Mouse (Mus musculus) heart, postnatal 0 days (tissue): Measurements from ENCODE around the gene Mafk. TPM values are rescaled to one million over a fixed set of nuclear protein-coding genes. Genes with fewer than 3 reads are reported as not detected.
A peak's percentile ranks its signal among the peaks of the same experiment; 100 is the strongest.

Experiments
- ATAC-seq: fragments of 200-750 bp; cut with Nextera tagmentation; 2 replicates; pipeline ENCODE4 v1.8.0; 2017; ENCODE audit warnings: low read depth, moderate number of reproducible peaks, moderate library complexity; ENCODE audit not compliant: insufficient read depth
- DNase-seq: peaks from one replicate; pipeline ENCODE4 v3.0.0-alpha.2; 2016; ENCODE audit warnings: low spot score
- H3K27ac ChIP-seq: fragments of 300-500 bp; sonication (generic); 2 replicates; pipeline ENCODE4 v1.5.1; 2014; ENCODE audit warnings: low read depth, mild to moderate bottlenecking
- H3K27me3 ChIP-seq: fragments of 300-500 bp; sonication (generic); 2 replicates; pipeline ENCODE4 v1.6.1; 2014; ENCODE audit warnings: low read length, mixed read lengths; ENCODE audit not compliant: control insufficient read depth, insufficient read depth
- H3K36me3 ChIP-seq: fragments of 300-500 bp; sonication (generic); replicated peaks from 2 replicates; pipeline ENCODE4 v1.6.1; 2014; ENCODE audit warnings: low read length, mixed read lengths; ENCODE audit not compliant: control insufficient read depth, insufficient read depth
- H3K4me1 ChIP-seq: fragments of 300-500 bp; sonication (generic); 2 replicates; pipeline ENCODE4 v1.6.1; 2014; ENCODE audit warnings: antibody characterized with exemption; ENCODE audit not compliant: control insufficient read depth, insufficient read depth
- H3K4me2 ChIP-seq: fragments of 300-500 bp; sonication (generic); 2 replicates; pipeline ENCODE4 v1.6.1; 2014; ENCODE audit warnings: low read depth, mild to moderate bottlenecking, low read length, moderate library complexity
- H3K4me3 ChIP-seq: fragments of 300-500 bp; sonication (generic); 2 replicates; pipeline ENCODE4 v1.5.1; 2014; ENCODE audit warnings: low read depth, low read length
- H3K9ac ChIP-seq: fragments of 300-500 bp; sonication (generic); replicated peaks from 2 replicates; pipeline ENCODE4 v1.6.1; 2014; ENCODE audit warnings: low read depth, low read length, mixed read lengths
- H3K9me3 ChIP-seq: fragments of 300-500 bp; sonication (generic); replicated peaks from 2 replicates; pipeline ENCODE4 v1.6.1; 2016; ENCODE audit warnings: low read length; ENCODE audit not compliant: control insufficient read depth
- CTCF ChIP-seq: IDR thresholded peaks from 2 replicates; pipeline ENCODE4 v1.5.1; 2016; ENCODE audit warnings: antibody characterized with exemption, control low read depth, low read depth
- EP300 ChIP-seq: IDR thresholded peaks from 2 replicates; pipeline ENCODE4 v1.6.1; 2016; ENCODE audit warnings: antibody characterized with exemption, low read depth
- WGBS: fragments of 180-500 bp; shearing (Covaris S2); extraction: QIAGEN DNeasy Blood & Tissue Kit; methylation state at CpG from one replicate; pipeline ENCODE4 v1.1.7; 2014; 5-methylcytosine and 5-hydroxymethylcytosine counted together
- polyA plus RNA-seq: library from polyadenylated mRNA; unstranded; fragments of >200 nt; fragmentation: Nextera tagmentation; extraction: Ambion mirVana; gene quantifications from 2 replicates; pipeline ENCODE4 v1.2.1, GENCODE M21; 2015
- total RNA-seq: library from RNA; depleted of rRNA; stranded (reverse); fragments of >200 nt; gene quantifications from 2 replicates; pipeline ENCODE4 v1.2.3, GENCODE M21; 2014; ENCODE audit warnings: low replicate concordance

Gene Mafk
- total and polyA plus RNA-seq, 2 experiments from 2014 or later: 16.7 to 41.2 TPM

- 30% methylated on average over 12 of the region's 12 CpGs for WGBS
- Histone ChIP-seq H3K4me2 (no peak overlapping the region), H3K36me3 (peaks cover 88% of the 10 kb centered on the region)
Observed at GRCm38 (mm10) chr5:139754753-139755152, 36.6 kb upstream of the Mafk start.

GRCm38 (mm10) chr5:139756135-139756534, 35.2 kb upstream of the Mafk start:
- Histone ChIP-seq H3K9ac (no peak overlapping the region), H3K4me1 (no peaks in the 10 kb centered on the region), H3K4me3 (no peak overlapping the region), H3K27ac (no peak overlapping the region), H3K36me3 (peaks cover 92% of the 10 kb centered on the region), H3K27me3 (no peaks in the 10 kb centered on the region), H3K9me3 (no peaks in the 10 kb centered on the region), H3K4me2 (no peak overlapping the region)
- DNase-seq (no peak), ATAC-seq (no peak)
- WGBS: 82% methylated on average over 12 of the region's 12 CpGs
- TF ChIP-seq EP300 (no peak), CTCF (no peak)

More at GRCm38 (mm10) chr5:139754753-139755152, 36.6 kb upstream of the Mafk start:
- Histone ChIP-seq H3K4me3 (no peak overlapping the region), H3K9ac (no peak overlapping the region), H3K27me3 (no peaks in the 10 kb centered on the region), H3K9me3 (no peaks in the 10 kb centered on the region), H3K4me1 (no peaks in the 10 kb centered on the region), H3K27ac (no peak overlapping the region)
- DNase-seq: no peak
- TF ChIP-seq EP300 (no peak), CTCF (peak; percentile 59)
- ATAC-seq: no peak

- no peak overlapping the region for H3K4me2 ChIP-seq
- DNase-seq (no peak), ATAC-seq (no peak)
- TF ChIP-seq CTCF (no peak), EP300 (no peak)
- no peak overlapping the region for H3K27ac ChIP-seq
- H3K9me3 ChIP-seq: no peaks in the 10 kb centered on the region
- 81% methylated on average over 2 of the region's 2 CpGs for WGBS
- H3K9ac ChIP-seq: no peak overlapping the region
- H3K4me1 ChIP-seq: no peaks in the 10 kb centered on the region
- no peak overlapping the region for H3K4me3 ChIP-seq
- no peaks in the 10 kb centered on the region for H3K27me3 ChIP-seq
- H3K36me3 ChIP-seq: peaks cover 92% of the 10 kb centered on the region
Observed at GRCm38 (mm10) chr5:139756586-139756985, 34.7 kb upstream of the Mafk start.

GRCm38 (mm10) chr5:139758096-139758495, 33.2 kb upstream of the Mafk start:
- ATAC-seq: no peak
- Histone ChIP-seq H3K27me3 (no peaks in the 10 kb centered on the region), H3K4me3 (no peak overlapping the region), H3K4me2 (no peak overlapping the region), H3K36me3 (peaks cover 94% of the 10 kb centered on the region), H3K27ac (no peak overlapping the region), H3K9ac (no peak overlapping the region), H3K9me3 (no peaks in the 10 kb centered on the region), H3K4me1 (no peaks in the 10 kb centered on the region)
- WGBS: 81% methylated on average over 16 of the region's 16 CpGs
- no peak for DNase-seq
- no peak for TF ChIP-seq EP300
- no peak for TF ChIP-seq CTCF

GRCm38 (mm10) chr5:139764296-139764695, 27.0 kb upstream of the Mafk start:
- no peaks in the 10 kb centered on the region for H3K4me1 ChIP-seq
- H3K4me2 ChIP-seq: no peak overlapping the region
- H3K27ac ChIP-seq: no peak overlapping the region
- H3K9ac ChIP-seq: no peak overlapping the region
- DNase-seq: no peak
- no peaks in the 10 kb centered on the region for H3K9me3 ChIP-seq
- ATAC-seq: no peak
- peaks cover 100% of the 10 kb centered on the region for H3K36me3 ChIP-seq
- H3K4me3 ChIP-seq: no peak overlapping the region
- WGBS: 75% methylated on average over 11 of the region's 11 CpGs
- no peak for TF ChIP-seq EP300
- peak; percentile 43 for TF ChIP-seq CTCF
- H3K27me3 ChIP-seq: no peaks in the 10 kb centered on the region

GRCm38 (mm10) chr5:139768216-139768615, 23.1 kb upstream of the Mafk start:
- no peak for ATAC-seq
- no peak for TF ChIP-seq CTCF
- TF ChIP-seq EP300: no peak

More at GRCm38 (mm10) chr5:139768216-139768615, 23.1 kb upstream of the Mafk start:
- peaks cover 95% of the 10 kb centered on the region for H3K36me3 ChIP-seq
- no peaks in the 10 kb centered on the region for H3K27me3 ChIP-seq
- no peak overlapping the region for H3K4me2 ChIP-seq
- no peak overlapping the region for H3K9ac ChIP-seq
- H3K4me3 ChIP-seq: no peak overlapping the region
- 87% methylated on average over 8 of the region's 8 CpGs for WGBS
- H3K4me1 ChIP-seq: no peaks in the 10 kb centered on the region
- no peak overlapping the region for H3K27ac ChIP-seq
- no peaks in the 10 kb centered on the region for H3K9me3 ChIP-seq
- no peak for DNase-seq
